Mouse (Mus musculus) mouse embryonic stem cell (cell line): ENCODE measurements around the gene Cdx4.

Source experiments
- in situ Hi-C, 2 experiments: fragments of 300-500 bp; cut with MboI; formaldehyde crosslinking; loops; 1 replicate in 1 of 2; 3 replicates in 1 of 2; pipeline ENCODE4 v1.14.3; 2019 to 2020; ENCODE audit warnings: low sequenced_read_pairs in 2 of 2, low pct_unique_long_range_greater_than_20kb in 1 of 2, mixed read lengths in 1 of 2; ENCODE audit not compliant: unreplicated experiment in 1 of 2

Gene Cdx4

GRCm38 (mm10) chrX:103371221-103371620 lies 50.0 kb downstream of the Cdx4 start:
- in situ Hi-C loops = loop anchor here (10.0 kb wide), 2 partner anchors 96 to 106 kb away; no protein-coding TSS in a partner anchor

GRCm38 (mm10) chrX:103371627-103372026 lies 50.4 kb downstream of the Cdx4 start:
- in situ Hi-C loops = loop anchor here (10.0 kb wide), 2 partner anchors 97 to 107 kb away; no protein-coding TSS in a partner anchor

- in situ Hi-C loops = loop anchor here (10.0 kb wide), 2 partner anchors 99 to 109 kb away; no protein-coding TSS in a partner anchor
Observed at GRCm38 (mm10) chrX:103374250-103374649, 53.1 kb downstream of the Cdx4 start.
